Comparison of ENCODE assay signal across 16 mouse cellular contexts in the genomic region with DNA sequence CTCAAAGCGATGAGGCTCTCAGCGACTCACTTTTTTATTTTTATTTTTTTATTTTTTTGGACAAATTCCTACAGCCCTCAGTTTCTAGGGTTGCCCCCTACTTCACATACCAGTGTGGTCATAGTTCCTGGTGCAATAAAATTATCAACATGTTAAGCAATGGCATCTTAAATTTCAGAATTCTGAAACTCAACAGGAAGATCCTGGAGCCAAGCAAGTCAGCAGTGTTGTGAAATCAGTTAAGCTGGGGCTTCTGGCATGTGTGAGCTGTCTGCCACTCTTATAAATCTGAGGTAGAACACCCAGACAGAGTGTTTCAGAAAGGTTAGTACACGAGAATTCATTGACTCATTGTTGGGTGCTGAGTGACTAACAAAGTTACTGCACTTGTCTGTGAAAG.
"Had no signal": no experiment of that assay in that cellular context is flagged by ENCODE, and none has a peak within 500 bp of the region (broad histone marks: within the 10 kb centered on the region; RNA-seq: fewer than 3 reads in every experiment).

No protein-coding gene starts in this region.

- H3K4me3 ChIP-seq: lung, embryonic 15.5 days; megakaryocyte, embryonic 14.5 days; midbrain, embryonic 13.5 days; midbrain, embryonic 15.5 days; neural tube, embryonic 12.5 days had no signal

- DNase-seq: lung, adult 2 months; lung, postnatal 14 days; lung, postnatal 36 days; right cerebral cortex, postnatal 14 days; thymus, adult 18-20 months; thymus, postnatal 14 days; thymus, postnatal 36 days had no signal

- H3K4me1 ChIP-seq: lung, embryonic 15.5 days; megakaryocyte, embryonic 14.5 days; midbrain, embryonic 13.5 days; midbrain, embryonic 15.5 days; neural tube, embryonic 12.5 days had no signal

- H3K27me3 ChIP-seq: lung, embryonic 15.5 days; megakaryocyte, embryonic 14.5 days; midbrain, embryonic 13.5 days; midbrain, embryonic 15.5 days; neural tube, embryonic 12.5 days had no signal

- H3K9me3 ChIP-seq: lung, embryonic 15.5 days; megakaryocyte, embryonic 14.5 days; midbrain, embryonic 13.5 days; midbrain, embryonic 15.5 days; neural tube, embryonic 12.5 days had no signal

- H3K36me3 ChIP-seq: lung, embryonic 15.5 days had no signal

- H3K4me2 ChIP-seq: lung, embryonic 15.5 days; midbrain, embryonic 11.5 days; midbrain, embryonic 13.5 days; midbrain, embryonic 15.5 days; neural tube, embryonic 12.5 days had no signal

- H3K27ac ChIP-seq: liver, embryonic 14.5 days; lung, embryonic 15.5 days; macrophage; midbrain, embryonic 13.5 days; midbrain, embryonic 15.5 days; neural tube, embryonic 12.5 days had no signal

- ATAC-seq: lung, postnatal 0 days; midbrain, embryonic 13.5 days; midbrain, embryonic 15.5 days had no signal

- H3K9ac ChIP-seq: liver, embryonic 14.5 days; lung, embryonic 15.5 days; midbrain, embryonic 13.5 days; midbrain, embryonic 15.5 days; neural tube, embryonic 12.5 days had no signal
